In genomic region chr8:65110285-65110691, GRCm38 (mm10) we compare ENCODE assay signal across 9 mouse cellular contexts. TPM values are rescaled to one million over a fixed set of nuclear protein-coding genes. Genes with fewer than 3 reads are reported as not detected.
A peak's percentile ranks its signal among the peaks of the same experiment; 100 is the strongest.
DNase-seq lines count a peak whose midpoint lies in the region; ATAC-seq and TF ChIP-seq lines count a peak whose summit lies in the region.
"Had no signal": no experiment of that assay in that cellular context is flagged by ENCODE, and none has a peak within 500 bp of the region (broad histone marks: within the 10 kb centered on the region; RNA-seq: fewer than 3 reads in every experiment).

No protein-coding gene starts in this region.

- no peaks in the 10 kb centered on the region for H3K27me3 ChIP-seq in C2C12 (ENCODE audit: control insufficient read depth, insufficient read depth, insufficient read length)
- H3K27me3 ChIP-seq in kidney, embryonic 16.5 days (ENCODE audit: insufficient read depth, low read length): no peaks in the 10 kb centered on the region
- H3K27me3 ChIP-seq in liver, embryonic 13.5 days: no peaks in the 10 kb centered on the region
- H3K27me3 ChIP-seq in neural tube, embryonic 14.5 days (ENCODE audit: control insufficient read depth, insufficient read depth, low read length): no peaks in the 10 kb centered on the region

- H3K9ac ChIP-seq in kidney, embryonic 16.5 days (replicated peaks; ENCODE audit: low read length): no peak overlapping the region
- no peak overlapping the region for H3K9ac ChIP-seq in liver, embryonic 13.5 days
- no peak overlapping the region for H3K9ac ChIP-seq in neural tube, embryonic 14.5 days (replicated peaks; ENCODE audit: low read depth, low read length)

- H3K79me3 ChIP-seq in C2C12 (ENCODE audit: low read depth): no peaks in the 10 kb centered on the region

- no peaks in the 10 kb centered on the region for H3K4me1 ChIP-seq in kidney, embryonic 16.5 days (ENCODE audit: insufficient read depth, low read length)
- no peaks in the 10 kb centered on the region for H3K4me1 ChIP-seq in liver, embryonic 13.5 days (replicated peaks)
- no peaks in the 10 kb centered on the region for H3K4me1 ChIP-seq in neural tube, embryonic 14.5 days (ENCODE audit: control insufficient read depth, insufficient read depth, low read length)

- no peak overlapping the region for H3K4me2 ChIP-seq in kidney, embryonic 16.5 days (replicated peaks; ENCODE audit: low read depth, low read length)
- H3K4me2 ChIP-seq in liver, embryonic 13.5 days: no peak overlapping the region
- no peak overlapping the region for H3K4me2 ChIP-seq in neural tube, embryonic 14.5 days (ENCODE audit: low read depth, low read length)

- no peaks in the 10 kb centered on the region for H3K79me2 ChIP-seq in C2C12 (ENCODE audit: control insufficient read depth, insufficient read depth)

- intact Hi-C loops in gastrocnemius, postnatal 14 days (cut with DNase I; ENCODE audit: low total_unique reads): loop anchor here (5.0 kb wide), 1 partner anchor 93 kb away; the partner anchor contains the start of genes Trim60 and Trim61

- ATAC-seq in kidney, embryonic 16.5 days (ENCODE audit: low FRiP score, low TSS enrichment): peak; percentile 57; the same call in 1 of the 2 replicates
- no peak for ATAC-seq in liver, embryonic 13.5 days (ENCODE audit: low read depth)
- ATAC-seq in neural tube, embryonic 14.5 days (ENCODE audit: low read depth): peak; percentile 91

- H3ac ChIP-seq in C2C12 (ENCODE audit: control insufficient read depth, insufficient read length, low read depth): no peak overlapping the region

- H3K27ac ChIP-seq in kidney, embryonic 16.5 days (ENCODE audit: low read length): no peak overlapping the region
- no peak overlapping the region for H3K27ac ChIP-seq in liver, embryonic 13.5 days
- no peak overlapping the region for H3K27ac ChIP-seq in neural tube, embryonic 14.5 days (ENCODE audit: low read depth, low read length)

- H3K4me3 ChIP-seq in C2C12 (ENCODE audit: insufficient read depth, poor library complexity, severe bottlenecking): no peak overlapping the region
- no peak overlapping the region for H3K4me3 ChIP-seq in kidney, embryonic 16.5 days (ENCODE audit: low read length)
- H3K4me3 ChIP-seq in liver, embryonic 13.5 days (replicated peaks): no peak overlapping the region
- H3K4me3 ChIP-seq in neural tube, embryonic 14.5 days (ENCODE audit: low read depth, low read length): no peak overlapping the region

- H3K9me3 ChIP-seq in kidney, embryonic 16.5 days (ENCODE audit: low read length): no peaks in the 10 kb centered on the region
- no peaks in the 10 kb centered on the region for H3K9me3 ChIP-seq in liver, embryonic 13.5 days (replicated peaks)
- H3K9me3 ChIP-seq in neural tube, embryonic 14.5 days (ENCODE audit: control insufficient read depth, low read length): no peaks in the 10 kb centered on the region

- WGBS in kidney, embryonic 16.5 days: 20% methylated on average over 5 of the region's 5 CpGs
- 34% methylated on average over 5 of the region's 5 CpGs for WGBS in liver, embryonic 13.5 days (ENCODE audit: insufficient replicate concordance)
- WGBS in neural tube, embryonic 14.5 days: 37% methylated on average over 5 of the region's 5 CpGs

- H3K36me3 ChIP-seq in C2C12 (ENCODE audit: control insufficient read depth, insufficient read depth): no peaks in the 10 kb centered on the region
- H3K36me3 ChIP-seq in kidney, embryonic 16.5 days (ENCODE audit: insufficient read depth, low read length): no peaks in the 10 kb centered on the region
- no peaks in the 10 kb centered on the region for H3K36me3 ChIP-seq in liver, embryonic 13.5 days
- no peaks in the 10 kb centered on the region for H3K36me3 ChIP-seq in neural tube, embryonic 14.5 days (ENCODE audit: control insufficient read depth, insufficient read depth, low read length)

- peak; percentile 26 for TF ChIP-seq CTCF in C2C12 (IDR thresholded peaks at IDR 0.05; ENCODE audit: control insufficient read depth, insufficient read depth, insufficient read length)

- DNase-seq in adrenal gland, adult 2 months: peak; percentile 47
- DNase-seq in embryo, embryonic 10 days (ENCODE audit: low spot score): peak; percentile 84
- DNase-seq in gastrocnemius, postnatal 14 days: peak; percentile 53
- DNase-seq in liver, embryonic 13.5 days: peak; percentile 5
- peak; percentile 22 for DNase-seq in thymus, postnatal 14 days

TF ChIP-seq in C2C12, 6 proteins besides CTCF, POLR2A, EP300 and RAD21:
- no peak for TF ChIP-seq USF1 (IDR thresholded peaks at IDR 0.05; ENCODE audit: low read depth)
- TF ChIP-seq MYOD1 (IDR thresholded peaks at IDR 0.05; ENCODE audit: control insufficient read depth, insufficient read length, low read depth): no peak
- no peak for TF ChIP-seq MAX (IDR thresholded peaks at IDR 0.05)
- TF ChIP-seq CEBPB (IDR thresholded peaks at IDR 0.05; ENCODE audit: low read depth): no peak
- TF ChIP-seq MYOG (IDR thresholded peaks at IDR 0.05; ENCODE audit: control insufficient read depth, extremely low read depth, insufficient read length): no peak
- no peak for TF ChIP-seq FOSL1 (IDR thresholded peaks at IDR 0.05; ENCODE audit: insufficient read depth, low read length, poor library complexity, severe bottlenecking)

RNA-seq across cellular contexts. Expression of gene BC030870, which starts 19.1 kb away (rescaled TPM):
- not detected for polyA plus RNA-seq in C2C12 (2012; fragmentation: generic; extraction: Trizol)
- not detected for total RNA-seq in adrenal gland, adult 2 months (2021)
- polyA plus RNA-seq in adrenal gland, adult 2 months (2012; rRNA removed): not detected in 2 replicates
- total RNA-seq in gastrocnemius, postnatal 14 days (2021): not detected
- polyA plus RNA-seq in kidney, embryonic 16.5 days (2015; fragmentation: Nextera tagmentation; extraction: Ambion mirVana): 0.15 and 0.17 TPM in 2 replicates
- polyA plus RNA-seq in liver, embryonic 13.5 days (2015; fragmentation: Nextera tagmentation; extraction: Ambion mirVana): 0.07 and 0.13 TPM in 2 replicates
- not detected in 2 replicates for polyA plus RNA-seq in neural tube, embryonic 14.5 days (2014; fragmentation: Nextera tagmentation; extraction: Ambion mirVana)
- polyA plus RNA-seq: gonadal fat pad, adult 2 months had no signal

RNA-seq across cellular contexts. Expression of gene Gm10663, which starts 35.5 kb away (rescaled TPM):
- not detected for polyA plus RNA-seq in C2C12 (2012; fragmentation: generic; extraction: Trizol)
- total RNA-seq in adrenal gland, adult 2 months (2021): not detected
- not detected in 2 replicates for polyA plus RNA-seq in adrenal gland, adult 2 months (2012; rRNA removed)
- not detected for total RNA-seq in gastrocnemius, postnatal 14 days (2021)
- not detected in 2 replicates for polyA plus RNA-seq in kidney, embryonic 16.5 days (2015; fragmentation: Nextera tagmentation; extraction: Ambion mirVana)
- polyA plus RNA-seq in liver, embryonic 13.5 days (2015; fragmentation: Nextera tagmentation; extraction: Ambion mirVana): not detected in 2 replicates
- not detected in 2 replicates for polyA plus RNA-seq in neural tube, embryonic 14.5 days (2014; fragmentation: Nextera tagmentation; extraction: Ambion mirVana)
- polyA plus RNA-seq: gonadal fat pad, adult 2 months had no signal

Comparison
In these comparisons a context has a peak if more than half of its experiments do, and no peak if none do; other contexts are left out.
1. DNase-seq: peak in every context shown above with its lines; median percentile 84 in embryo, embryonic 10 days; 53 in gastrocnemius, postnatal 14 days; 47 in adrenal gland, adult 2 months; 22 in thymus, postnatal 14 days; 5 in liver, embryonic 13.5 days.